Mouse (Mus musculus): Measurements from ENCODE around the gene Prim2. TPM values are rescaled to one million over a fixed set of nuclear protein-coding genes. Genes with fewer than 3 reads are reported as not detected.

Gene Prim2
- polyA plus RNA-seq, 1 experiment from 2014 or later = 21.3 TPM

GRCm38 (mm10) chr1:33578593-33578992 is 91.0 kb downstream of the Prim2 start:
- Histone ChIP-seq H3K9ac (replicated peaks) (no peak overlapping the region), H3K36me3 (no peaks in the 10 kb centered on the region), H3K4me1 (peaks cover 2% of the 10 kb centered on the region; the same call in 1 of the 2 replicates), H3K4me2 (no peak overlapping the region), H3K4me3 (replicated peaks) (no peak overlapping the region), H3K27ac (replicated peaks) (no peak overlapping the region), H3K27me3 (replicated peaks) (no peaks in the 10 kb centered on the region), H3K9me3 (replicated peaks) (no peaks in the 10 kb centered on the region)
- 68% methylated on average over 6 of the region's 6 CpGs for WGBS
- no peak for ATAC-seq (ENCODE audit: low FRiP score)

GRCm38 (mm10) chr1:33574459-33574858 is 95.1 kb downstream of the Prim2 start:
- Histone ChIP-seq H3K9ac (replicated peaks) (no peak overlapping the region), H3K27ac (replicated peaks) (no peak overlapping the region), H3K4me2 (no peak overlapping the region), H3K9me3 (replicated peaks) (no peaks in the 10 kb centered on the region), H3K4me3 (replicated peaks) (no peak overlapping the region), H3K27me3 (replicated peaks) (no peaks in the 10 kb centered on the region), H3K36me3 (no peaks in the 10 kb centered on the region), H3K4me1 (peaks cover 2% of the 10 kb centered on the region; the same call in 1 of the 2 replicates)
- no peak for ATAC-seq (ENCODE audit: low FRiP score)
- 90% methylated on average over 6 of the region's 6 CpGs for WGBS

- Histone ChIP-seq H3K9ac (replicated peaks) (no peak overlapping the region), H3K9me3 (replicated peaks) (no peaks in the 10 kb centered on the region), H3K4me1 (no peaks in the 10 kb centered on the region), H3K36me3 (no peaks in the 10 kb centered on the region), H3K4me2 (no peak overlapping the region), H3K4me3 (replicated peaks) (no peak overlapping the region), H3K27ac (replicated peaks) (no peak overlapping the region), H3K27me3 (replicated peaks) (no peaks in the 10 kb centered on the region)
- ATAC-seq (ENCODE audit: low FRiP score) = no peak
- 54% methylated on average over 7 of the region's 7 CpGs for WGBS
Observed at GRCm38 (mm10) chr1:33565764-33566401, 103.7 kb downstream of the Prim2 start.

GRCm38 (mm10) chr1:33564032-33564431 is 105.6 kb downstream of the Prim2 start:
- H3K27me3 ChIP-seq (replicated peaks) = no peaks in the 10 kb centered on the region
- H3K9me3 ChIP-seq (replicated peaks) = no peaks in the 10 kb centered on the region
- WGBS = 82% methylated on average over 6 of the region's 6 CpGs

GRCm38 (mm10) chr1:33563611-33564010 is 106.0 kb downstream of the Prim2 start:
- 89% methylated on average over 3 of the region's 3 CpGs for WGBS
- no peaks in the 10 kb centered on the region for H3K9me3 ChIP-seq (replicated peaks)
- ATAC-seq (ENCODE audit: low FRiP score) = no peak
- H3K4me1 ChIP-seq = no peaks in the 10 kb centered on the region
- H3K36me3 ChIP-seq = no peaks in the 10 kb centered on the region
- H3K27ac ChIP-seq (replicated peaks) = no peak overlapping the region
- no peaks in the 10 kb centered on the region for H3K27me3 ChIP-seq (replicated peaks)
- no peak overlapping the region for H3K9ac ChIP-seq (replicated peaks)
- H3K4me2 ChIP-seq = no peak overlapping the region
- no peak overlapping the region for H3K4me3 ChIP-seq (replicated peaks)

More at GRCm38 (mm10) chr1:33564032-33564431, 105.6 kb downstream of the Prim2 start:
- Histone ChIP-seq H3K27ac (replicated peaks) (no peak overlapping the region), H3K4me2 (no peak overlapping the region), H3K4me3 (replicated peaks) (no peak overlapping the region), H3K4me1 (no peaks in the 10 kb centered on the region), H3K36me3 (no peaks in the 10 kb centered on the region), H3K9ac (replicated peaks) (no peak overlapping the region)
- no peak for ATAC-seq (ENCODE audit: low FRiP score)

GRCm38 (mm10) chr1:33556638-33557037 is 113.0 kb downstream of the Prim2 start:
- Histone ChIP-seq H3K9me3 (replicated peaks) (no peaks in the 10 kb centered on the region), H3K4me2 (no peak overlapping the region), H3K4me3 (replicated peaks) (no peak overlapping the region), H3K27ac (replicated peaks) (no peak overlapping the region), H3K9ac (replicated peaks) (no peak overlapping the region), H3K36me3 (no peaks in the 10 kb centered on the region), H3K4me1 (no peaks in the 10 kb centered on the region), H3K27me3 (replicated peaks) (no peaks in the 10 kb centered on the region)
- ATAC-seq (ENCODE audit: low FRiP score) = no peak
- 91% methylated on average over 4 of the region's 4 CpGs for WGBS

GRCm38 (mm10) chr1:33555626-33556025 is 114.0 kb downstream of the Prim2 start:
- Histone ChIP-seq H3K36me3 (no peaks in the 10 kb centered on the region), H3K27ac (replicated peaks) (no peak overlapping the region), H3K4me1 (no peaks in the 10 kb centered on the region), H3K4me2 (no peak overlapping the region), H3K9me3 (replicated peaks) (no peaks in the 10 kb centered on the region), H3K4me3 (replicated peaks) (no peak overlapping the region), H3K9ac (replicated peaks) (no peak overlapping the region), H3K27me3 (replicated peaks) (no peaks in the 10 kb centered on the region)
- WGBS = 62% methylated on average over 2 of the region's 2 CpGs
- ATAC-seq (ENCODE audit: low FRiP score) = no peak

- Histone ChIP-seq H3K27me3 (replicated peaks) (no peaks in the 10 kb centered on the region), H3K4me2 (no peak overlapping the region), H3K9me3 (replicated peaks) (no peaks in the 10 kb centered on the region), H3K4me3 (replicated peaks) (no peak overlapping the region), H3K9ac (replicated peaks) (no peak overlapping the region), H3K4me1 (no peaks in the 10 kb centered on the region), H3K27ac (replicated peaks) (no peak overlapping the region), H3K36me3 (no peaks in the 10 kb centered on the region)
- WGBS = 94% methylated on average over 9 of the region's 9 CpGs
- ATAC-seq (ENCODE audit: low FRiP score) = no peak
Observed at GRCm38 (mm10) chr1:33551350-33551749, 118.2 kb downstream of the Prim2 start.

GRCm38 (mm10) chr1:33541708-33542107 is 127.9 kb downstream of the Prim2 start:
- H3K4me1 ChIP-seq = no peaks in the 10 kb centered on the region
- WGBS = 92% methylated on average over 7 of the region's 7 CpGs
- H3K9me3 ChIP-seq (replicated peaks) = no peaks in the 10 kb centered on the region

GRCm38 (mm10) chr1:33537948-33538347 is 131.6 kb downstream of the Prim2 start:
- Histone ChIP-seq H3K27ac (replicated peaks) (no peak overlapping the region), H3K9ac (replicated peaks) (no peak overlapping the region), H3K36me3 (no peaks in the 10 kb centered on the region), H3K4me2 (no peak overlapping the region), H3K4me1 (no peaks in the 10 kb centered on the region), H3K9me3 (replicated peaks) (no peaks in the 10 kb centered on the region), H3K27me3 (replicated peaks) (no peaks in the 10 kb centered on the region), H3K4me3 (replicated peaks) (no peak overlapping the region)
- ATAC-seq (ENCODE audit: low FRiP score) = no peak

More at GRCm38 (mm10) chr1:33541708-33542107, 127.9 kb downstream of the Prim2 start:
- H3K4me3 ChIP-seq (replicated peaks) = no peak overlapping the region
- no peak overlapping the region for H3K9ac ChIP-seq (replicated peaks)
- no peaks in the 10 kb centered on the region for H3K27me3 ChIP-seq (replicated peaks)
- no peaks in the 10 kb centered on the region for H3K36me3 ChIP-seq
- no peak overlapping the region for H3K27ac ChIP-seq (replicated peaks)
- ATAC-seq (ENCODE audit: low FRiP score) = no peak
- H3K4me2 ChIP-seq = no peak overlapping the region

- no peaks in the 10 kb centered on the region for H3K27me3 ChIP-seq (replicated peaks)
- no peaks in the 10 kb centered on the region for H3K36me3 ChIP-seq
- no peaks in the 10 kb centered on the region for H3K9me3 ChIP-seq (replicated peaks)
- no peak overlapping the region for H3K4me2 ChIP-seq
- no peak for ATAC-seq (ENCODE audit: low FRiP score)
- H3K4me1 ChIP-seq = peaks cover 6% of the 10 kb centered on the region
- H3K27ac ChIP-seq (replicated peaks) = no peak overlapping the region
- no peak overlapping the region for H3K4me3 ChIP-seq (replicated peaks)
- H3K9ac ChIP-seq (replicated peaks) = no peak overlapping the region
- 97% methylated on average over 4 of the region's 4 CpGs for WGBS
Observed at GRCm38 (mm10) chr1:33536272-33537004, 133.2 kb downstream of the Prim2 start.

GRCm38 (mm10) chr1:33535140-33535686 is 134.4 kb downstream of the Prim2 start:
- ATAC-seq (ENCODE audit: low FRiP score) = no peak
- H3K27me3 ChIP-seq (replicated peaks) = no peaks in the 10 kb centered on the region
- no peak overlapping the region for H3K4me2 ChIP-seq
- H3K4me1 ChIP-seq = peaks cover 11% of the 10 kb centered on the region
- H3K9ac ChIP-seq (replicated peaks) = no peak overlapping the region
- H3K4me3 ChIP-seq (replicated peaks) = no peak overlapping the region
- no peak overlapping the region for H3K27ac ChIP-seq (replicated peaks)
- WGBS = 94% methylated on average over 2 of the region's 2 CpGs
- H3K9me3 ChIP-seq (replicated peaks) = no peaks in the 10 kb centered on the region
- no peaks in the 10 kb centered on the region for H3K36me3 ChIP-seq

Data from neural tube, embryonic 15.5 days (tissue).